In genomic region chr13:110018941-110019743, GRCm38 (mm10) we compare ENCODE assay signal across 8 mouse cellular contexts.
DNase-seq lines count a peak whose midpoint lies in the region; ATAC-seq lines count a peak whose summit lies in the region.

No protein-coding gene starts in this region.

- no peaks in the 10 kb centered on the region for H3K9me3 ChIP-seq in heart, embryonic 10.5 days
- no peaks in the 10 kb centered on the region for H3K9me3 ChIP-seq in forebrain, embryonic 14.5 days (replicated peaks; ENCODE audit: control insufficient read depth, low read length)
- no peaks in the 10 kb centered on the region for H3K9me3 ChIP-seq in stomach, embryonic 16.5 days (replicated peaks; ENCODE audit: control insufficient read depth, low read length)

- peak; percentile 58 for ATAC-seq in forebrain, embryonic 14.5 days
- ATAC-seq in stomach, embryonic 16.5 days (ENCODE audit: insufficient read depth, low FRiP score): peak; percentile 26; the same call in 1 of the 2 replicates

- peak overlapping the region; percentile 76 for H3K27ac ChIP-seq in heart, embryonic 10.5 days
- peak overlapping the region; percentile 58; the same call in 1 of the 2 replicates for H3K27ac ChIP-seq in forebrain, embryonic 14.5 days (ENCODE audit: low read depth, low read length)
- H3K27ac ChIP-seq in stomach, embryonic 16.5 days (ENCODE audit: low read length): no peak overlapping the region

- H3K36me3 ChIP-seq in heart, embryonic 10.5 days: no peaks in the 10 kb centered on the region
- no peaks in the 10 kb centered on the region for H3K36me3 ChIP-seq in forebrain, embryonic 14.5 days (ENCODE audit: control insufficient read depth, insufficient read depth, low read length)
- H3K36me3 ChIP-seq in stomach, embryonic 16.5 days (ENCODE audit: control insufficient read depth, insufficient read depth, low read length): no peaks in the 10 kb centered on the region

- peak overlapping the region; percentile 65 for H3K9ac ChIP-seq in forebrain, embryonic 14.5 days (ENCODE audit: low read length)
- H3K9ac ChIP-seq in stomach, embryonic 16.5 days (ENCODE audit: low read length): peak overlapping the region; percentile 60

- H3K4me3 ChIP-seq in heart, embryonic 10.5 days: peak overlapping the region; percentile 61
- H3K4me3 ChIP-seq in forebrain, embryonic 14.5 days (ENCODE audit: low read depth, low read length): peak overlapping the region; percentile 26
- peak overlapping the region; percentile 49 for H3K4me3 ChIP-seq in stomach, embryonic 16.5 days (replicated peaks; ENCODE audit: low read length)

- under 1% methylated on average over 20 of the region's 20 CpGs for WGBS in heart, embryonic 10.5 days
- 1% methylated on average over 20 of the region's 20 CpGs for WGBS in forebrain, embryonic 14.5 days
- 4% methylated on average over 20 of the region's 20 CpGs for WGBS in stomach, embryonic 16.5 days

- peaks cover 15% of the 10 kb centered on the region for H3K4me1 ChIP-seq in heart, embryonic 10.5 days
- peaks cover 12% of the 10 kb centered on the region for H3K4me1 ChIP-seq in forebrain, embryonic 14.5 days (ENCODE audit: control insufficient read depth, insufficient read depth, low read length)
- peaks cover 9% of the 10 kb centered on the region for H3K4me1 ChIP-seq in stomach, embryonic 16.5 days (ENCODE audit: control insufficient read depth, insufficient read depth, low read length)

- peak overlapping the region; percentile 80 for H3K4me2 ChIP-seq in forebrain, embryonic 14.5 days (ENCODE audit: low read length)
- peak overlapping the region; percentile 78 for H3K4me2 ChIP-seq in stomach, embryonic 16.5 days (ENCODE audit: low read depth, low read length)

- no peak for DNase-seq in heart, embryonic 10.5 days (ENCODE audit: low spot score)
- DNase-seq in heart, postnatal 4 days: no peak
- DNase-seq in adrenal gland, postnatal 10 days: peak; percentile 65
- DNase-seq in forebrain, embryonic 14.5 days (ENCODE audit: low spot score): peak; percentile 38
- DNase-seq in kidney, adult 11 months: peak; percentile 6
- DNase-seq in lung, postnatal 36 days: peak; percentile 1
- DNase-seq in layer of hippocampus, adult 9-10 months (ENCODE audit: low spot score): no peak

- H3K27me3 ChIP-seq in heart, embryonic 10.5 days (ENCODE audit: insufficient read depth, poor library complexity, severe bottlenecking): peaks cover 10% of the 10 kb centered on the region; the same call in 1 of the 2 replicates
- H3K27me3 ChIP-seq in forebrain, embryonic 14.5 days (replicated peaks; ENCODE audit: control insufficient read depth, insufficient read depth, low read length): no peaks in the 10 kb centered on the region
- no peaks in the 10 kb centered on the region; the same call in 1 of the 2 replicates for H3K27me3 ChIP-seq in stomach, embryonic 16.5 days (ENCODE audit: control insufficient read depth, insufficient read depth, low read length)

Comparison
In these comparisons a context has a peak if more than half of its experiments do, and no peak if none do; other contexts are left out.
1. DNase-seq: peak in adrenal gland, postnatal 10 days (single experiment), forebrain, embryonic 14.5 days (single experiment), kidney, adult 11 months (single experiment) and lung, postnatal 36 days (single experiment); none in heart, embryonic 10.5 days (single experiment), heart, postnatal 4 days (single experiment) and layer of hippocampus, adult 9-10 months (single experiment).
2. Peak in every context shown above with its lines, with median percentiles within 50 percentile points of each other: H3K4me3 ChIP-seq.